Mouse (Mus musculus): ENCODE data around the gene Ifnz.
"Not testable (repeated sequence)": the region's sequence is repeated elsewhere in the genome, so short reads cannot be mapped to it uniquely, and the experiment has no call there.

Gene Ifnz

GRCm38 (mm10) chr4:88785409-88785808 is 3.5 kb downstream of the Ifnz start, which contains the start of gene Gm13276:
Gm13276 (plus strand) TSS chr4:88785709.
- DNase-seq (ENCODE audit: low read depth) = not testable (repeated sequence)

- not testable (repeated sequence) for DNase-seq (ENCODE audit: low read depth)
These were observed 6.5 kb downstream of the Ifnz start, which contains the start of gene Gm13277 for GRCm38 (mm10) chr4:88788402-88788801. Gm13277 (plus strand) TSS chr4:88788632.

DNA sequence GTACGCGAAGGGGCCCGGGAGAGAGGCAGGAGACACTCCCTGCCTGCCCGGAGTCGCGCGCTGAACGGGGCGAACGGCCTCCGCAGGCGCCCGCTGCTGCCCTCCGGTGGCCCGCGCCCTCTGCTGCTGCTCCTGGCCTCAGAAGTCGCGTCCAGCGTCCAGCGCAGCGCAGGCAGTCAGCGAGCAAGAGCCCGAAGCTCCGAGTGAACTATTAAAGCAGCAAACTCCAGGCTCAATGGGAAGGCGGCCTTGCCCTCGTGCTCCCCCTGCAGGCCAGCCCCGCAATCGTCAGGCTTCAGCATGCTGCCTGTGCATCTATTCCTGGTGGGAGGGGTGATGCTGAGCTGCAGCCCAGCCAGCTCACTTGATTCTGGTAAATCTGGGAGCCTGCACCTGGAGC is 9.3 kb downstream of the Ifnz start, which contains the start of gene Gm13278:
Gene Gm13278, plus strand, starts transcription at position 301 of the 400 bp plus-strand sequence.
- not testable (repeated sequence) for DNase-seq (ENCODE audit: low read depth)

DNA sequence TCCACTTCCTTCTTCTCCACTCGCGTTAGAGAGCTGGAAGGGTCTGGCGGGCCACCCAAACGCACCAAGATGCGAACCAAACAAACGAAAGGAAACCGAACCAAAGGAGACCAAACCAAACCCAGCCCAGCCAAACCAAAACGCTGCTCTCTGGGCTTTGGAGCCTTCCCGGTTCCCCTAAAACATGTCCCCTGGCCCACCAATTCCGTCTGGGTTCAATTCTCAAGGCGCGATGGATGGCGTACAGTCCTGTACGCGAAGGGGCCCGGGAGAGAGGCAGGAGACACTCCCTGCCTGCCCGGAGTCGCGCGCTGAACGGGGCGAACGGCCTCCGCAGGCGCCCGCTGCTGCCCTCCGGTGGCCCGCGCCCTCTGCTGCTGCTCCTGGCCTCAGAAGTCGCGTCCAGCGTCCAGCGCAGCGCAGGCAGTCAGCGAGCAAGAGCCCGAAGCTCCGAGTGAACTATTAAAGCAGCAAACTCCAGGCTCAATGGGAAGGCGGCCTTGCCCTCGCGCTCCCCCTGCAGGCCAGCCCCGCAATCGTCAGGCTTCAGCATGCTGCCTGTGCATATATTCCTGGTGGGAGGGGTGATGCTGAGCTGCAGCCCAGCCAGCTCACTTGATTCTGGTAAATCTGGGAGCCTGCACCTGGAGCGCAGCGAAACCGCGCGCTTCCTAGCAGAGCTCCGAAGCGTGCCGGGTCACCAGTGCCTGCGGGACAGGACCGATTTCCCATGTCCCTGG is 12.2 kb downstream of the Ifnz start, which contains the start of gene Gm13275:
Gene Gm13275, plus strand, starts transcription at position 552 of the 740 bp plus-strand sequence.
- DNase-seq (ENCODE audit: low read depth) = not testable (repeated sequence)

DNA sequence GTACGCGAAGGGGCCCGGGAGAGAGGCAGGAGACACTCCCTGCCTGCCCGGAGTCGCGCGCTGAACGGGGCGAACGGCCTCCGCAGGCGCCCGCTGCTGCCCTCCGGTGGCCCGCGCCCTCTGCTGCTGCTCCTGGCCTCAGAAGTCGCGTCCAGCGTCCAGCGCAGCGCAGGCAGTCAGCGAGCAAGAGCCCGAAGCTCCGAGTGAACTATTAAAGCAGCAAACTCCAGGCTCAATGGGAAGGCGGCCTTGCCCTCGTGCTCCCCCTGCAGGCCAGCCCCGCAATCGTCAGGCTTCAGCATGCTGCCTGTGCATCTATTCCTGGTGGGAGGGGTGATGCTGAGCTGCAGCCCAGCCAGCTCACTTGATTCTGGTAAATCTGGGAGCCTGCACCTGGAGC is 15.2 kb downstream of the Ifnz start, which contains the start of gene Gm13279:
Gene Gm13279, plus strand, starts transcription at position 301 of the 400 bp plus-strand sequence.
- DNase-seq (ENCODE audit: low read depth) = not testable (repeated sequence)

DNA sequence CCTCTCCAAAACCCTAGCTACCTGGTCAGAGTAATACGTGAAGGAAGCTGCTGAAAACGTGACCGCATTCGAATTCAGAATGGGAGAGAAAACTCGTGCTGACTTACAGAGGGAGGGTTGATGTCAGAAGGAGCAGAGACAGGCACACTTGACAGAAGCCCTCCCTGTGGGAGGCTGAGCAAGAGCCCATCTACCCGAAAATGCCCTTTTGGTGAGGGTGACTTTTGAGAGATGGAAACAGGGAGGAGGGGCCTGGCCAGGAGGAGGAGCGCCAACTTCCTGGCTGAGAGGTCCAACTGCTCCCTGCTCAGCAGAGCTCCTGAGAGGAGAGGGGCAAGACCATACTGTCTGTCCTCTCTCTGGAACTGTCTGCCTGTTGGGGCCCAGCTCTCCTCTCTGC is 17.4 kb downstream of the Ifnz start, which contains the start of gene Gm13285:
Gene Gm13285, plus strand, starts transcription at position 301 of the 400 bp plus-strand sequence.
- DNase-seq (ENCODE audit: low read depth) = not testable (repeated sequence)

DNA sequence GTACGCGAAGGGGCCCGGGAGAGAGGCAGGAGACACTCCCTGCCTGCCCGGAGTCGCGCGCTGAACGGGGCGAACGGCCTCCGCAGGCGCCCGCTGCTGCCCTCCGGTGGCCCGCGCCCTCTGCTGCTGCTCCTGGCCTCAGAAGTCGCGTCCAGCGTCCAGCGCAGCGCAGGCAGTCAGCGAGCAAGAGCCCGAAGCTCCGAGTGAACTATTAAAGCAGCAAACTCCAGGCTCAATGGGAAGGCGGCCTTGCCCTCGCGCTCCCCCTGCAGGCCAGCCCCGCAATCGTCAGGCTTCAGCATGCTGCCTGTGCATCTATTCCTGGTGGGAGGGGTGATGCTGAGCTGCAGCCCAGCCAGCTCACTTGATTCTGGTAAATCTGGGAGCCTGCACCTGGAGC is 21.0 kb downstream of the Ifnz start, which contains the start of gene Gm13287:
Gene Gm13287, plus strand, starts transcription at position 301 of the 400 bp plus-strand sequence.
- DNase-seq (ENCODE audit: low read depth) = not testable (repeated sequence)

- DNase-seq (ENCODE audit: low read depth) = not testable (repeated sequence)
These were observed 23.3 kb downstream of the Ifnz start, which contains the start of gene Gm13288 for GRCm38 (mm10) chr4:88805231-88805630. Gm13288 (plus strand) TSS chr4:88805531.

GRCm38 (mm10) chr4:88805761-88806160 is 23.8 kb downstream of the Ifnz start:
- DNase-seq (ENCODE audit: low read depth) = not testable (repeated sequence)

DNA sequence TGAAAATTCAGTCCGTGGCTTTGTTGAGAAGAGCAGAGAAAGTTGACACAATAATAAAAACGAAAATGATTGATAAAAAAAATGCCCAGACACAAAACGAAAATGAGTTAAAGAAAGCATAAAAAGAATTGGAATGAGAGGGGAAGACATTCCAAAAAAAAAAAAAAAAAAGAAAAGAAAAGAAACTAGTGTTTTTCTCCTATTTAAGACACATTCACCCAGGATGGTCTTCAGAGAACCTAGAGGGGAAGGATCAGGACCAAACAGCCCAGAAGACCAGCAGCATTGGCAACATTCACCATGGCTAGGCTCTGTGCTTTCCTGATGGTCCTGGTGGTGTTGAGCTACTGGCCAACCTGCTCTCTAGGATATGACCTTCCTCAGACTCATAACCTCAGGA is 34.0 kb downstream of the Ifnz start, which contains the start of gene Ifna7:
Gene Ifna7, plus strand, starts transcription at position 301 of the 400 bp plus-strand sequence.
- no peak for DNase-seq (ENCODE audit: low read depth)

- DNase-seq (ENCODE audit: low read depth) = no peak
These were observed 37.7 kb downstream of the Ifnz start, which contains the start of gene Ifna11 for GRCm38 (mm10) chr4:88819659-88820058. Ifna11 (plus strand) TSS chr4:88819959.

GRCm38 (mm10) chr4:88822995-88823394 is 41.1 kb downstream of the Ifnz start:
- DNase-seq (ENCODE audit: low read depth) = no peak

DNA sequence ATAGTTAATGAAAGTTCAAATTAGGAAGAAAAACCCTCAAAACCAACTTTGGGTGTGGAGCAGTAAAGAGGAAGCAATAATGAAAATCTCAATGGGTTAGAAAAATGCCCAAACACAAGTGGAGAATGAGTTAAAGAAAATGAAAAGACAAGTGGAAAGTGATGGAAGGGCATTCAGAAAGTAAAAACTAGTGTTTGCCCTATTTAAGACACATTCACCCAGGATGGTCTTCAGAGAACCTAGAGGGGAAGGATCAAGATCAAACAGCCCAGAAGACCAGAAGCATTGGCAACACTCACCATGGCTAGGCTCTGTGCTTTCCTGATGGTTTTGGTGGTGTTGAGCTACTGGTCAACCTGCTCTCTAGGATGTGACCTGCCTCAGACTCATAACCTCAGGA is 45.2 kb downstream of the Ifnz start, which contains the start of gene Ifna6:
Gene Ifna6, plus strand, starts transcription at position 301 of the 400 bp plus-strand sequence.
- DNase-seq (ENCODE audit: low read depth) = not testable (repeated sequence)

DNA sequence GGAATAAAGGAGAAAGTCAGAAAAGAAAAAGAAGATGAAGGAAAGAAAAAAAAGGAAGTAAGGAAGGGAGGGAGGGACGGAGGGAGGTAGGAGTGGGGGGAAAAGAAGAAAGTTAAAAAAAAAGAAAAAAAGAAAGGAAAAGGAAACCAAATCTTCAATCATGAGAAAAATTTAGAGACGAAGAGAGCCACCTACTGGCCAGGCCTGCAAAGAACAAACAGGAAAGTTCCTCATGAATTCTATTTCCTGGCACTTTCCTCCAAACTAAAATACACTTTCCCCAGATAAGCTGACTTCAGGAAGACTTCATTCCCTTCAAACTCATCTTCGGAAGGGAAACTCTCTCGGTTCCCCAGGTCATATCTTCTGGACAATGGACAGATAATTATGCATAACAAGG is 48.6 kb downstream of the Ifnz start:
- no peak for DNase-seq (ENCODE audit: low read depth)

Measured in c-Kit-positive CD71-negative TER-119-negative erythroid progenitor cells, embryonic 14.5 days (primary cell).